Mouse (Mus musculus) T-helper 2 cell (primary cell): ENCODE results near the gene Gpr61.

Experiments
- in situ Hi-C: fragments of 300-600 bp; cut with MboI, MseI; formaldehyde crosslinking; loops from one replicate; pipeline ENCODE4 v1.15.1; 2025; ENCODE audit warnings: high pct_unique_total_duplicates

Gpr61 gene

GRCm38 (mm10) chr3:108131216-108131615 is 23.5 kb downstream of the Gpr61 start:
- in situ Hi-C loops: no loop called here

- in situ Hi-C loops: no loop called here
These were observed 24.9 kb downstream of the Gpr61 start for GRCm38 (mm10) chr3:108129804-108130203.

- in situ Hi-C loops: no loop called here
These were observed 25.3 kb downstream of the Gpr61 start for GRCm38 (mm10) chr3:108129367-108129766.

GRCm38 (mm10) chr3:108128520-108128919 is 26.2 kb downstream of the Gpr61 start:
- in situ Hi-C loops: no loop called here

GRCm38 (mm10) chr3:108126327-108126726 is 28.4 kb downstream of the Gpr61 start:
- in situ Hi-C loops: no loop called here

- in situ Hi-C loops: no loop called here
These were observed 30.6 kb downstream of the Gpr61 start for GRCm38 (mm10) chr3:108124131-108124530.

DNA sequence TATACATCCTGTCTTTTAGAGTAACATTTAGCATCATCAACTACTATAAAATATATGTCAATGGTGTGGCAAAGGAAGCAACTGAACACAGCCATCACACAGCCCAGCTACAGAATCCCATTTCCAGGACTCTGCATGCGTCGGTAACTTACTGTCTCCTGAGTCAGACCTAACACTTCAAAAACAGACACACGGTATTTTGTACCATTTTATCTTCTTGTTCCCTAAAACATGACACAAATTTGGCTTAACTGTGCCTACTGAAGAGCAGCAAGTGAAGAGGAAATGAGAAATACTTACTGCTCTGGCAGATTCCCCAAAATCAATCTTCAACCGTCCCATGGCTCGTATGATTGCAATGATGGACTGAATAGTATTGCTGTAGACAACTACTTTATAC is 31.4 kb downstream of the Gpr61 start:
- in situ Hi-C loops: no loop called here

GRCm38 (mm10) chr3:108121101-108121500 is 33.6 kb downstream of the Gpr61 start:
- in situ Hi-C loops: no loop called here

GRCm38 (mm10) chr3:108117465-108117864 is 37.2 kb downstream of the Gpr61 start:
- in situ Hi-C loops: no loop called here

DNA sequence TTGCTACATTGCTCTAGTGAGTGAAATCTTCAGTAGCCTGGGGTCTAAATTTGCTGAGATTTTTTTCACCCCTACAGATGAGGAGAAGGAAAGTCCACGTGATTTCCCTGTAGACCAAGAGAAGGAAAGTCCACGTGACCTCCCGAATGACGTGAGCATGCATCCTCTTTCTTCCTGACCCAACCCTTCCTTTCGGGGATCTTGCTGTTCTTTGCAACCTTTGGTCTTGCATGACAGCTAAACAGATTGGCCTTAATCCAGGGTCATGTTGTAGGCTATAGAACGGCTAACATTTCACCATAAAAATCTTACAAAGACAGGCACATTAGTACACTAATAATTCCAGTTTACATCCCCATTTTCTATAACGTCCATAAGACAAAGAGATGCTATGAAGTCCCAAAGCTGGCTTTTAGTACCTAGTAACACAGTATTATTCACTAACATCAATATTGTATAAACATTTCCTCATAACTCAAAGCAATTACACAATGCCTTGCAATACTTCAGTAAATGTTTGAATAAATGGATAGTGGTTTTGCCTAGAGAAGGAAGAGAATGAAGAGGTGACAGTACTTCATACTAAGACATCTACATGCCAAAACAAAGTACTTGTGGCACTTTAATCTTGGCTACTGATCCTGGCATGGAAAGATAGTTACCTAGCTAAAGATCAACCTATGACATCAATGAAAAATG is 40.9 kb downstream of the Gpr61 start:
- in situ Hi-C loops: no loop called here

GRCm38 (mm10) chr3:108112666-108113065 is 42.0 kb downstream of the Gpr61 start:
- in situ Hi-C loops: no loop called here

- in situ Hi-C loops: no loop called here
These were observed 42.4 kb downstream of the Gpr61 start for GRCm38 (mm10) chr3:108112246-108112645.

- in situ Hi-C loops: no loop called here
These were observed 43.4 kb downstream of the Gpr61 start for GRCm38 (mm10) chr3:108111320-108111719.

GRCm38 (mm10) chr3:108105281-108105680 is 49.4 kb downstream of the Gpr61 start:
- in situ Hi-C loops: no loop called here

GRCm38 (mm10) chr3:108102075-108102474 is 52.6 kb downstream of the Gpr61 start:
- in situ Hi-C loops: no loop called here

- in situ Hi-C loops: no loop called here
These were observed 53.1 kb downstream of the Gpr61 start for GRCm38 (mm10) chr3:108101594-108101993.
